Mouse (Mus musculus) intestine, postnatal 0 days (tissue): ENCODE results near the gene Tnrc6c. TPM values are rescaled to one million over a fixed set of nuclear protein-coding genes. Genes with fewer than 3 reads are reported as not detected.

Source experiments
- ATAC-seq: fragments of 200-750 bp; cut with Nextera tagmentation; 2 replicates; pipeline ENCODE4 v1.8.0; 2017; ENCODE audit warnings: mild to moderate bottlenecking, moderate TSS enrichment, moderate library complexity
- H3K27ac ChIP-seq: fragments of 300-500 bp; sonication (generic); 2 replicates; pipeline ENCODE4 v1.5.1; 2014; ENCODE audit warnings: mild to moderate bottlenecking, low read depth, low read length, moderate library complexity
- H3K27me3 ChIP-seq: fragments of 300-500 bp; sonication (generic); replicated peaks from 2 replicates; pipeline ENCODE4 v1.6.1; 2014; ENCODE audit warnings: low read length, mixed read lengths; ENCODE audit not compliant: control insufficient read depth, insufficient read depth
- H3K36me3 ChIP-seq: fragments of 300-500 bp; sonication (generic); 2 replicates; pipeline ENCODE4 v1.6.1; 2014; ENCODE audit warnings: mild to moderate bottlenecking, moderate library complexity; ENCODE audit not compliant: control insufficient read depth, insufficient read depth
- H3K4me1 ChIP-seq: fragments of 300-500 bp; sonication (generic); replicated peaks from 2 replicates; pipeline ENCODE4 v1.6.1; 2014; ENCODE audit warnings: antibody characterized with exemption, low read length, mixed read lengths; ENCODE audit not compliant: control insufficient read depth, insufficient read depth
- H3K4me2 ChIP-seq: fragments of 300-500 bp; sonication (generic); replicated peaks from 2 replicates; pipeline ENCODE4 v1.6.1; 2014; ENCODE audit warnings: low read depth, mild to moderate bottlenecking, moderate library complexity
- H3K4me3 ChIP-seq: fragments of 300-500 bp; sonication (generic); 2 replicates; pipeline ENCODE4 v1.5.1; 2014; ENCODE audit warnings: low read depth, low read length
- H3K9ac ChIP-seq: fragments of 300-500 bp; sonication (generic); 2 replicates; pipeline ENCODE4 v1.6.1; 2014; ENCODE audit warnings: mild to moderate bottlenecking, low read depth, low read length
- H3K9me3 ChIP-seq: fragments of 300-500 bp; sonication (generic); 2 replicates; pipeline ENCODE4 v1.6.1; 2016; ENCODE audit warnings: mixed run types; ENCODE audit not compliant: control insufficient read depth
- CTCF ChIP-seq: sonication (generic); IDR thresholded peaks from 2 replicates; pipeline ENCODE4 v1.5.1; 2016; ENCODE audit warnings: low read depth, mild to moderate bottlenecking, control low read depth, antibody characterized with exemption, moderate library complexity
- WGBS: fragments of 180-500 bp; shearing (Covaris S2); extraction: QIAGEN DNeasy Blood & Tissue Kit; methylation state at CpG from one replicate; pipeline ENCODE4 v1.1.7; 2014; 5-methylcytosine and 5-hydroxymethylcytosine counted together
- polyA plus RNA-seq: library from polyadenylated mRNA; unstranded; fragments of >200 nt; fragmentation: Nextera tagmentation; extraction: Ambion mirVana; gene quantifications from 2 replicates; pipeline ENCODE4 v1.2.1, GENCODE M21; 2015

The Tnrc6c gene
- polyA plus RNA-seq, 1 experiment from 2014 or later: 6.1 TPM

DNA sequence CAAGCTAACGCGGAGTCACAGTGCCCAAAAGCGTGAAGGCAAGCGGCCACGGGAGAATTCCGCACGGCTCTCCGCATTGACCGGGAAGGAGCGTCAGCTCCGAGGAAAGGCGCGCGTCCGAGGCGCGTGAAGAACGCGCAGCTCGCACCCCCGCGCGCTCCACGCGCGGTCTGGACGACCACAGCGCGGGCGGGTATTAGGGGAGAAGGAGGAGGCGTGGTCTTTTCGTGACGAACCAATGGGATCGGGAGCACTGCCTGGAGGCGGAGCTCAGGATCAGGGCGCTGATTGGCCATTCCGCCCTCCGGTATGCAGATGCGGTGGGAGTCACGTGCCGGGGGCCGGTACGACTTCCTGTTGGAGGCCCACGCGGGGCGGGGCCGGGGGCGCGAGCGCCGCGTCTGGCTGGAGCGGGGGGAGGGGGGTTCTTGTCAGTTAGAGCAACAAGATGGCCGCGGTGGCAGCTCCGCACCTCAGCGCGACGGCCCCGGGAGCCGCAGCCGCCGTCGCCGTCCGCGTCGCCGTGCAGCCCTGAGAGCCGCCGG, 363 bp downstream of the Tnrc6c start:
- 0 out of 2 replicates have a peak, but pooled peaks cover 7% of the 10 kb centered on the region for H3K4me1 ChIP-seq
- WGBS: under 1% methylated on average over 52 of the region's 71 CpGs
- H3K36me3 ChIP-seq: no peaks in the 10 kb centered on the region
- peak overlapping the region; percentile 95 for H3K4me2 ChIP-seq
- peak; percentile 99 for ATAC-seq
- H3K9me3 ChIP-seq: no peaks in the 10 kb centered on the region
- peak overlapping the region; percentile 97 for H3K9ac ChIP-seq
- peak; percentile 21; the same call in 1 of the 2 replicates for TF ChIP-seq CTCF
- H3K27me3 ChIP-seq: peaks cover 4% of the 10 kb centered on the region; the same call in 1 of the 2 replicates
- H3K27ac ChIP-seq: peak overlapping the region; percentile 93
- peak overlapping the region; percentile 92 for H3K4me3 ChIP-seq

DNA sequence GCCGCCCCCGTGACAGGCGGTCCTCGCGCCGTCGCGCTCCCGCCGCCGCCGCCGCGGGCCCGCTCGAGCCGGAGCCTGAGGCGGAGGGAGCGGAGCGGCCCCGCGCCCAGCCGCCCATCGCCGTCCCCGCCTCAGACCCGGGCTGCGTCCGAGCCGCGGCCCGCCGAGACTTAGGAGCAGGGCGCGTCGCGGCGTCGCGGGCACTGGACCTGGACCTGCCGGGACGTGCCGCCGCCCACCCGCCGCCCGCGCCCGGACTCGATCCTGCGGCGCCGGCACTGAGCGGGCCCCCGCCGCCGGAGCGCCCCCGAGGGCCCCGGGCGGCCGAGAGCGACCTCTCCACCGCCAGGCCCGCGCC, 824 bp downstream of the Tnrc6c start:
- H3K27ac ChIP-seq: peak overlapping the region; percentile 93
- no peak for TF ChIP-seq CTCF
- H3K9ac ChIP-seq: peak overlapping the region; percentile 97
- no peaks in the 10 kb centered on the region for H3K9me3 ChIP-seq
- H3K36me3 ChIP-seq: no peaks in the 10 kb centered on the region
- peak; percentile 33; the same call in 1 of the 2 replicates for ATAC-seq
- H3K4me3 ChIP-seq: peak overlapping the region; percentile 92
- peaks cover 4% of the 10 kb centered on the region; the same call in 1 of the 2 replicates for H3K27me3 ChIP-seq
- H3K4me1 ChIP-seq: 0 out of 2 replicates have a peak, but pooled peaks cover 7% of the 10 kb centered on the region
- WGBS: under 1% methylated on average over 42 of the region's 66 CpGs
- peak overlapping the region; percentile 84 for H3K4me2 ChIP-seq

DNA sequence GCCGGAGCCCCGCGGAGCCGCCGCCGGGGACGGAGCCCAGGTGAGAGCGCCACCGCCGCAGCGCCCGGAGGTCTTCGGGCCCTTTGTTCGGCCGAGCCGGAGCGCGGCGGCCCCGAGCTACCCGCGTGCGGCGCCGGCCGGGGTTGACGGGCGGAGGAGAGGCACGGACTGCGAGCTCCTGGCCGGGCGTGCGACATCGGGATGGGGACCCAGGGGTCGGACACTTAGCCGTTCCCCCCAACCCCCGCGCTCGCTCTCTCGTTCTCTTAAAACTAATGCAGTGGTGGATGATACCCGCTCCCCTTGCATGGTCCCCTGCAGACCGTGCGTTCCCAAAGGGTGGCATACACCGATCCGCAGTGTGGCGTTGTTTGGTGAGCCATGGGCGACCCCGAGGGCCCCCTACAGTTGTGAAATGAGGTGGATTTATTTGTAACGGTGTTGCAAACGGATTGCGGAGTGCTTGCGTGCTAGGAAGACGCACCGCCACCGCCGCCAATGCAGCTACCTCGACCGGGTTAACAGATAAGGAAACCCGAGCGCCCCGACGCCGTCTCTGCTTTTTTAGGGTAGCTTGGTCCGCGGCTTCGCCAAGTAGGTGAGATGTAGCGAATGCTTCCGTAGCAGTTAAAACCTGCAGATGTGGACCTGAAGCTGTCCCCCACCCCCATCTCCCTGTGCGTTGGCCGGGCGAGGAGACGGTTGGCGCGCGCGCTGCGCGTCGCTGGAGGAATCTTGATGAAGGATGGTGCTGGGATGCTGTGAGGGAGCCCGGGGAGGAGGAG, 1.4 kb downstream of the Tnrc6c start:
- Histone ChIP-seq H3K4me2 (peak overlapping the region; percentile 84), H3K36me3 (no peaks in the 10 kb centered on the region), H3K27ac (peak overlapping the region; percentile 93), H3K4me1 (0 out of 2 replicates have a peak, but pooled peaks cover 7% of the 10 kb centered on the region), H3K9ac (peak overlapping the region; percentile 97), H3K9me3 (no peaks in the 10 kb centered on the region), H3K4me3 (peak overlapping the region; percentile 92), H3K27me3 (peaks cover 4% of the 10 kb centered on the region; the same call in 1 of the 2 replicates)
- under 1% methylated on average over 62 of the region's 80 CpGs for WGBS
- ATAC-seq: no peak
- peak; percentile 33 for TF ChIP-seq CTCF

DNA sequence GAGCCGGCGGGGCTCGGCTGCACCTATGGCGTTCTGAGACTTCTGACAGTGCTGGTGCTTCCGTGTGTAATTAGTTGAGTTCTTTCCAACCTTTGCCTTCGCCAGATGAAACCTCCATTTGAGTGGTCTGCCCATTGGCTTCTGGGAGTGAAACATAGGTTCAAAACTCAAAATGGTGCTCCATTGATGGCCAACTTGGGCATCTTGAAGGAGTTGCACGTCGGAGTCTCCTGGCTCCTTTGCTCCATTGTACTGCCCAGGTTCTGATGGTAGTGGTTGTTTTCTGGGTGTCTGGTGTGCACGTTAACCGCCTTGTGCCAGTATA, 1.9 kb downstream of the Tnrc6c start:
- 12% methylated on average over 10 of the region's 10 CpGs for WGBS
- Histone ChIP-seq H3K9ac (peak overlapping the region; percentile 97; the same call in 1 of the 2 replicates), H3K4me2 (peak overlapping the region; percentile 84), H3K4me1 (0 out of 2 replicates have a peak, but pooled peaks cover 7% of the 10 kb centered on the region), H3K36me3 (no peaks in the 10 kb centered on the region), H3K4me3 (peak overlapping the region; percentile 92), H3K27me3 (peaks cover 4% of the 10 kb centered on the region; the same call in 1 of the 2 replicates), H3K27ac (no peak overlapping the region), H3K9me3 (no peaks in the 10 kb centered on the region)
- no peak for ATAC-seq
- TF ChIP-seq CTCF: no peak

DNA sequence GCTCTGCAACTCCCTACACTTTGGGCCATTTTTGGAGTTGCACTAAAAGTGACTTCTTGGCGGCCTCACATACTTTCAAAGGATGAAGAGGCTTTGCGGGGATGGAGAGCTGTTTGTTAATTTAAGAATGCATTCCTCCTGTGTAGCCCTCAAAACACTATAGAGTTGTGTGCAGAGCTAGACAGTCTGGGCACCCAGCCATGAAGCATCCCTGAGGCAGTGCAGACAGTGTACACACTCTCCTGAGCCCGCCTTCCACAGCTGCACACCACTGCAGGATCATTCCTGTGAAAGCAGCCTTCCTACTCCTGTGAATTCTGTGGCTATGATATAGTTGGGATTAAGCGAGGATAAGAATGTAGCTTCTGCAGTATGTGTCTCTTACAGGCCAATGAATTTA, 4.9 kb downstream of the Tnrc6c start:
- no peak for TF ChIP-seq CTCF
- Histone ChIP-seq H3K27me3 (no peaks in the 10 kb centered on the region), H3K36me3 (no peaks in the 10 kb centered on the region), H3K4me1 (0 out of 2 replicates have a peak, but pooled peaks cover 7% of the 10 kb centered on the region), H3K4me3 (no peak overlapping the region), H3K27ac (no peak overlapping the region), H3K9me3 (no peaks in the 10 kb centered on the region), H3K4me2 (no peak overlapping the region), H3K9ac (no peak overlapping the region)
- WGBS: 63% methylated on average over 4 of the region's 4 CpGs
- ATAC-seq: no peak

DNA sequence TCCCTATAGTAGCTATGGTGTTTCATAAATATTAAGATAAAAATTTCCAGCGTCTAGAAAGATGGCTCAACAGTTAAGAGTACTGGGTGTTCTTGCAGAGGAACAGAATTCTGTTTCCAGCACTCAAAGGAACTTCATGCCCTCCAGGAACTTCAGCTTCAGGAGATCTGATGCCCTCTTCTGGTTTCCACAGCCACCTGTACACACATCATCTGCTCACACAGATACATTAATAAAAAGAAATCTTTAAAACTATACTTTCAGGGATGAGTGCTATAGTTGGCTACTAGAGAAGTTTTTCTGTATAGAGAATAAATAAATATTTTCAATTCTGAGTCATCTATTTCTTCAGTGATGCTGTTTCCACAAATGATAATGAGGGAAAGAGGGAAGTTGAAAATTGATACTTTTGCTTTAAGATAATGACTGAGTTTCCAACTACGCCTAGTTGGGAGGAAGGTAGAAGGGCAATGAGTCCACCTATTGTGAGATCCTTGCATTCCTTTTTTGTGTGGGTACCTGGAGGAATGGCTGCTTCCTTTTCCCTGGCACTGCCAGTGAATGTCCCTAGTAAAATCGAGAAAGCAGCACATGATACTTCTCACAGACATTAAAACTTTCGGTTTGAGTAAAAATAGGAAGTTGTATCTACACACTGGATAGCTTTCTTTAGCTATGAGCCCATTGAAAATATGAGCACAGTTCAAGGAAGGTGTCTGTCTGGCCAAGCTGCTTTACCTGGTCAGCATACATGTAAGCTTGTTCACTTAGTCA, 9.1 kb downstream of the Tnrc6c start:
- ATAC-seq: no peak
- H3K36me3 ChIP-seq: no peaks in the 10 kb centered on the region
- no peak overlapping the region for H3K4me2 ChIP-seq
- no peak overlapping the region for H3K4me3 ChIP-seq
- 0 out of 2 replicates have a peak, but pooled peaks have one; percentile 19 for TF ChIP-seq CTCF
- no peaks in the 10 kb centered on the region for H3K9me3 ChIP-seq
- no peaks in the 10 kb centered on the region for H3K4me1 ChIP-seq
- no peak overlapping the region for H3K9ac ChIP-seq
- no peak overlapping the region for H3K27ac ChIP-seq
- 60% methylated on average over 4 of the region's 4 CpGs for WGBS
- no peaks in the 10 kb centered on the region for H3K27me3 ChIP-seq
